Comparison of ENCODE assay signal across 10 mouse cellular contexts in genomic region chrX:77720298-77720697, GRCm38 (mm10).
A peak's percentile ranks its signal among the peaks of the same experiment; 100 is the strongest.
DNase-seq lines count a peak whose midpoint lies in the region; ATAC-seq and TF ChIP-seq lines count a peak whose summit lies in the region.
"Had no signal": no experiment of that assay in that cellular context is flagged by ENCODE, and none has a peak within 500 bp of the region (broad histone marks: within the 10 kb centered on the region; RNA-seq: fewer than 3 reads in every experiment).

No protein-coding gene starts in this region.

- no peak overlapping the region for H3K9ac ChIP-seq in kidney, embryonic 15.5 days
- no peak overlapping the region for H3K9ac ChIP-seq in MEL (ENCODE audit: control insufficient read depth, low read depth, low read length, poor library complexity, severe bottlenecking)
- no peak overlapping the region for H3K9ac ChIP-seq in neural tube, embryonic 15.5 days (replicated peaks)
- H3K9ac ChIP-seq: embryonic facial prominence, embryonic 15.5 days; lung, embryonic 15.5 days had no signal

- TF ChIP-seq EP300 in MEL (IDR thresholded peaks at IDR 0.05; ENCODE audit: low read depth in 1 of 2, low read length in 2 of 2) = no peak

- no peak overlapping the region for H3K27ac ChIP-seq in kidney, adult 2 months (ENCODE audit: insufficient read depth, low read depth, low read length)
- no peak overlapping the region for H3K27ac ChIP-seq in kidney, embryonic 15.5 days
- no peak overlapping the region for H3K27ac ChIP-seq in MEL (ENCODE audit: control insufficient read depth, low read depth, low read length)
- H3K27ac ChIP-seq in neural tube, embryonic 15.5 days (replicated peaks) = no peak overlapping the region
- H3K27ac ChIP-seq: embryonic facial prominence, embryonic 15.5 days; lung, embryonic 15.5 days had no signal

- TF ChIP-seq RAD21 in MEL (IDR thresholded peaks at IDR 0.05; ENCODE audit: low read depth, low read length) = peak; percentile 85

- H3K79me2 ChIP-seq in MEL (ENCODE audit: control insufficient read depth, insufficient read depth, low read length, poor library complexity) = no peaks in the 10 kb centered on the region

- H3K36me3 ChIP-seq in kidney, adult 2 months (ENCODE audit: control insufficient read depth, insufficient read depth, low read length) = no peaks in the 10 kb centered on the region
- H3K36me3 ChIP-seq in kidney, embryonic 15.5 days = no peaks in the 10 kb centered on the region
- no peaks in the 10 kb centered on the region for H3K36me3 ChIP-seq in MEL (ENCODE audit: control insufficient read depth in 1 of 2, insufficient read depth in 2 of 2, low read length in 2 of 2)
- no peaks in the 10 kb centered on the region for H3K36me3 ChIP-seq in neural tube, embryonic 15.5 days
- H3K36me3 ChIP-seq: embryonic facial prominence, embryonic 15.5 days; lung, embryonic 15.5 days had no signal

- H3K9me3 ChIP-seq in kidney, embryonic 15.5 days (replicated peaks) = no peaks in the 10 kb centered on the region
- H3K9me3 ChIP-seq in MEL (replicated peaks; ENCODE audit: insufficient read depth, low read length) = no peaks in the 10 kb centered on the region
- no peaks in the 10 kb centered on the region for H3K9me3 ChIP-seq in neural tube, embryonic 15.5 days (replicated peaks)
- H3K9me3 ChIP-seq: embryonic facial prominence, embryonic 15.5 days; lung, embryonic 15.5 days had no signal

- no peak for ATAC-seq in kidney, embryonic 15.5 days (replicated peaks; ENCODE audit: low FRiP score)
- peak; percentile 45; the same call in 1 of the 2 replicates for ATAC-seq in neural tube, embryonic 15.5 days (ENCODE audit: low FRiP score)

- no peaks in the 10 kb centered on the region for H3K4me1 ChIP-seq in kidney, adult 2 months (ENCODE audit: control insufficient read depth, insufficient read depth, low read length)
- H3K4me1 ChIP-seq in kidney, embryonic 15.5 days = no peaks in the 10 kb centered on the region
- no peaks in the 10 kb centered on the region for H3K4me1 ChIP-seq in MEL (ENCODE audit: control insufficient read depth in 1 of 2, insufficient read depth in 2 of 2, low read length in 2 of 2)
- no peaks in the 10 kb centered on the region for H3K4me1 ChIP-seq in neural tube, embryonic 15.5 days
- H3K4me1 ChIP-seq: embryonic facial prominence, embryonic 15.5 days; lung, embryonic 15.5 days had no signal

- H3K27me3 ChIP-seq in kidney, adult 2 months (replicated peaks; ENCODE audit: control insufficient read depth, insufficient read depth, low read length) = no peaks in the 10 kb centered on the region
- no peaks in the 10 kb centered on the region for H3K27me3 ChIP-seq in kidney, embryonic 15.5 days
- H3K27me3 ChIP-seq in MEL (ENCODE audit: control insufficient read depth in 1 of 2, insufficient read depth in 2 of 2, low read length in 2 of 2) = no peaks in the 10 kb centered on the region
- no peaks in the 10 kb centered on the region for H3K27me3 ChIP-seq in neural tube, embryonic 15.5 days (replicated peaks)
- H3K27me3 ChIP-seq: embryonic facial prominence, embryonic 15.5 days; lung, embryonic 15.5 days had no signal

- no peak overlapping the region for H3K4me3 ChIP-seq in kidney, adult 2 months (ENCODE audit: insufficient read depth, low read depth, low read length)
- no peak overlapping the region for H3K4me3 ChIP-seq in kidney, embryonic 15.5 days (replicated peaks)
- H3K4me3 ChIP-seq in MEL (ENCODE audit: control insufficient read depth in 1 of 2, insufficient read depth in 1 of 2, low read depth in 2 of 2, low read length in 2 of 2) = no peak overlapping the region
- H3K4me3 ChIP-seq in neural tube, embryonic 15.5 days (replicated peaks) = no peak overlapping the region
- H3K4me3 ChIP-seq: embryonic facial prominence, embryonic 15.5 days; lung, embryonic 15.5 days had no signal

- peak; percentile 70 for TF ChIP-seq CTCF in kidney, adult 2 months (conservative IDR thresholded peaks at IDR 0.05; ENCODE audit: insufficient read depth, insufficient read length, low read depth, low read length)
- peak; percentile 43 to 74 (median 74) for TF ChIP-seq CTCF in MEL (IDR thresholded peaks at IDR 0.05 in 2 of 3, conservative IDR thresholded peaks at IDR 0.05 in 1 of 3; ENCODE audit: control insufficient read depth in 1 of 3, insufficient read depth in 1 of 3, low read depth in 2 of 3, low read length in 3 of 3, poor library complexity in 1 of 3, severe bottlenecking in 1 of 3)

- TF ChIP-seq POLR2A in kidney, adult 2 months (IDR thresholded peaks at IDR 0.05; ENCODE audit: low read depth, low read length) = no peak
- no peak for TF ChIP-seq POLR2A in MEL (IDR thresholded peaks at IDR 0.05; ENCODE audit: control insufficient read depth in 1 of 2, insufficient read depth in 1 of 2, low read depth in 1 of 2, low read length in 2 of 2, poor library complexity in 1 of 2)

- 14% methylated on average over 2 of the region's 2 CpGs for WGBS in kidney, adult 2 months
- WGBS in kidney, embryonic 15.5 days = 24% methylated on average over 2 of the region's 2 CpGs
- 24% methylated on average over 2 of the region's 2 CpGs for WGBS in neural tube, embryonic 15.5 days

- no peak overlapping the region for H3K4me2 ChIP-seq in kidney, embryonic 15.5 days
- no peak overlapping the region for H3K4me2 ChIP-seq in neural tube, embryonic 15.5 days
- H3K4me2 ChIP-seq: embryonic facial prominence, embryonic 15.5 days; lung, embryonic 15.5 days had no signal

- intact Hi-C loops in heart, postnatal 36 days (cut with DNase I) = loop anchor here (5.0 to 10.0 kb wide), 4 partner anchors 68 to 1035 kb away; no protein-coding TSS in a partner anchor
- intact Hi-C loops in left cerebral cortex, postnatal 36 days (cut with DNase I) = loop anchor here (5.0 kb wide), 1 partner anchor 1038 kb away; no protein-coding TSS in a partner anchor

- peak; percentile 46 for DNase-seq in kidney, adult 2 months
- DNase-seq in MEL (ENCODE audit: low read depth, low spot score) = peak; percentile 68
- DNase-seq in cerebellum, adult 9-11 months = peak; percentile 10
- DNase-seq in heart, postnatal 36 days = peak; percentile 10 to 21
- DNase-seq in left cerebral cortex, postnatal 36 days (ENCODE audit: low spot score in 2 of 2) = peak; percentile 13 to 20
- DNase-seq in spleen, postnatal 14 days (ENCODE audit: low spot score in 2 of 2) = no peak

TF ChIP-seq in MEL, 35 proteins besides CTCF, POLR2A, EP300 and RAD21:
- TF ChIP-seq KAT2A (conservative IDR thresholded peaks at IDR 0.05; ENCODE audit: low read depth, low read length) = no peak
- TF ChIP-seq USF1 (IDR thresholded peaks at IDR 0.05; ENCODE audit: low read depth, low read length) = no peak
- TF ChIP-seq BHLHE40 (IDR thresholded peaks at IDR 0.05; ENCODE audit: borderline replicate concordance, low read depth, low read length) = 0 out of 2 replicates have a peak, but pooled peaks have one; percentile 18
- TF ChIP-seq ZC3H11A (IDR thresholded peaks at IDR 0.05; ENCODE audit: low read depth, low read length) = peak; percentile 88
- no peak for TF ChIP-seq TCF12 (IDR thresholded peaks at IDR 0.05; ENCODE audit: low read depth, low read length)
- TF ChIP-seq TBP (IDR thresholded peaks at IDR 0.05; ENCODE audit: low read depth, low read length) = no peak
- TF ChIP-seq POLR2AphosphoS2 (IDR thresholded peaks at IDR 0.05; ENCODE audit: low read length) = no peak
- no peak for TF ChIP-seq JUND (IDR thresholded peaks at IDR 0.05; ENCODE audit: low read depth, low read length)
- peak; percentile 84 for TF ChIP-seq SMC3 (IDR thresholded peaks at IDR 0.05; ENCODE audit: low read depth, low read length)
- no peak for TF ChIP-seq ZKSCAN1 (IDR thresholded peaks at IDR 0.05; ENCODE audit: low read depth, low read length)

Comparison
In these comparisons a context has a peak if more than half of its experiments do, and no peak if none do; other contexts are left out.
1. DNase-seq: peak in kidney, adult 2 months (single experiment), MEL (single experiment), cerebellum, adult 9-11 months (single experiment), heart, postnatal 36 days (2 of 2) and left cerebral cortex, postnatal 36 days (2 of 2); none in spleen, postnatal 14 days (0 of 2).